Mouse (Mus musculus) erythroblast, embryonic 14.5 days (primary cell): ENCODE data around the gene Gm28048. TPM values are rescaled to one million over a fixed set of nuclear protein-coding genes. Genes with fewer than 3 reads are reported as not detected.

Experiments
- H3K27me3 ChIP-seq: 2 replicates; pipeline ENCODE4 v1.6.1; 2012; ENCODE audit warnings: inconsistent platforms; ENCODE audit not compliant: control insufficient read depth
- H3K36me3 ChIP-seq: 2 replicates; pipeline ENCODE4 v1.6.1; 2012; ENCODE audit warnings: mild to moderate bottlenecking, inconsistent platforms; ENCODE audit not compliant: control insufficient read depth
- H3K4me1 ChIP-seq: 2 replicates; pipeline ENCODE4 v1.6.1; 2012; ENCODE audit warnings: inconsistent platforms; ENCODE audit not compliant: control insufficient read depth
- H3K4me3 ChIP-seq: replicated peaks from 2 replicates; pipeline ENCODE3; 2012; ENCODE audit warnings: moderate library complexity, mild to moderate bottlenecking, inconsistent platforms
- H3K9me3 ChIP-seq: 2 replicates; pipeline ENCODE4 v1.6.1; 2012; ENCODE audit warnings: low read length, inconsistent platforms, mixed read lengths; ENCODE audit not compliant: control insufficient read depth
- GATA1 ChIP-seq: IDR thresholded peaks from 2 replicates; pipeline ENCODE4 v1.6.1; 2012; ENCODE audit warnings: low read length, inconsistent platforms, mixed read lengths
- TAL1 ChIP-seq: IDR thresholded peaks from 3 replicates; pipeline ENCODE4 v1.6.1; 2012; ENCODE audit warnings: low read length, inconsistent platforms, mixed read lengths
- polyA plus RNA-seq: library from polyadenylated mRNA; stranded (reverse); fragments of >175 nt; gene quantifications from 2 replicates; pipeline ENCODE4 v1.2.3, GENCODE M21; 2012

The Gm28048 gene
- polyA plus RNA-seq, 1 experiment, result not detected

DNA sequence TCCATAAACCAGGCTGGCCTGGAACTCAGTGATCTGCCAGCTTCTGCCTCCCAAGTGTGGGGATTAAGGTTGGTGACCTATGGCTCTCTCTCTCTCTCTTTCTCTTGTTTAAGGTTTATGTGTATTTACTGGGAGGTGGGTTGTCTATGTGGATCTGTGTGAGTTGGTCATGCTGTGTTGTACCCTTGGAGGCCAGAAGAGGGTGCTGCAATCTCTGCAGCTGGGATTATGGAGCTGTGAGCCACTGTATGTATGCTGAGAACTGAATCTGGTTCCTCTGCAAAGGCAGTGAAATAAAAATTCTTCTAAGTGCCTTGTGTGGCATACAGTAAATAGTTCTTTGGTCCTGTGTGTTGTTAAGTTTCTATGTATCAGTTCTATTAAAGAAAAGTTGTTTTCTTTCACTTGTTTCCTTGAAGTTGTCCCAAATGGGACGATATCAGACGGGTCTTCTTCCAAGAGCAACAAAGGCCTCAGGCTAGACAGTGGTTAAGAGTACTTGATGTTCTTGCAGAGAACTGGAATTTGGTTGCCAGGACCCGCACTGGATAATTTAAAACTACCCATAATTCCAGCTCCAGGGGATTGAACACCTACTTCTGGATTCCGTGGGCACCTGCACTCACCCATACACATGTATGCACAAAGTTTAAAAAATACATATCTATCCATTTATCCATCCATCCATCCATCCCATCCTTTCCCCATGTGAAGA lies 31.8 kb upstream of the Gm28048 start:
- H3K9me3 ChIP-seq, result peaks cover 3% of the 10 kb centered on the region; the same call in 1 of the 2 replicates
- TF ChIP-seq GATA1 (no peak), TAL1 (no peak)
- peaks cover 5% of the 10 kb centered on the region for H3K4me1 ChIP-seq
- H3K36me3 ChIP-seq, result no peaks in the 10 kb centered on the region
- no peak overlapping the region for H3K4me3 ChIP-seq
- H3K27me3 ChIP-seq, result no peaks in the 10 kb centered on the region

DNA sequence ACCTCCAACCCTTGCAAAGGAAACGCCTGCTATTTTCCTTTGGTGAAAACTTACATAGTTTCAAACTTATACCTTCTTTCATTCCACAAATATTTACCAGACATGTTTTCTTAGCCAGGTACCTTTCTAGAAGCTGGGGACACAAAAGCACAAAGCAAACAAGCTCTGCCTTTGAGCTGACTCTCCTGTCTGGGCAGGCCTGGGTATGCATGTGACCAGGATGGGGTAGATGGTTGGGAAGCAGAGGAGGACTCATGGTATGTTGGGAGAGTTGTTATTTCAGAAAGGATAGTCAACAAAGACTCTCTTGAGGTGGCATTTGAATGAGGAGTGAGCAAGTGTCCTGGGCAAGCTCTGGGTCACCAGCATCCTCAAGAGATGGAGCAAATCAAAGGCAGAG lies 31.2 kb upstream of the Gm28048 start:
- no peaks in the 10 kb centered on the region for H3K27me3 ChIP-seq
- H3K4me3 ChIP-seq, result no peak overlapping the region
- TF ChIP-seq TAL1 (no peak), GATA1 (no peak)
- H3K4me1 ChIP-seq, result peaks cover 8% of the 10 kb centered on the region
- no peaks in the 10 kb centered on the region for H3K36me3 ChIP-seq
- no peaks in the 10 kb centered on the region for H3K9me3 ChIP-seq

DNA sequence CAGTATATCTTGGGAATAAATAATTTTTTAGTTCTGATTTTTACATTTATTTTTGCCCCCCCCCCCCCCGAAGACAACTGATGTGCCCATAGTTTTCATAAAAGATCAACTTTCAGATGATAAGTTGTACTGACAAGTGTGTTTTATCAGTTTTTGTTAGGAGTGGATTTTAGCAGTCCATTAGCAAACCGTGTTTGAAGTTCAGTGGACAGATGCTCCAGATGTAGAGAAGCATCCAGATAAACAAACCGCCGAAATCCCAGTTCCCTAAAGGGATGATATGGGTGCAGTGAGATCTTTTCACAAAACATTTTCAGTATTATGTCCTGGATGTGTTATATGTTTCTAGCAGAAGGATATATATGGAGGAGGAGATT lies 26.9 kb upstream of the Gm28048 start:
- Histone ChIP-seq H3K4me1 (peaks cover 23% of the 10 kb centered on the region), H3K27me3 (no peaks in the 10 kb centered on the region), H3K4me3 (peak overlapping the region; percentile 81), H3K9me3 (no peaks in the 10 kb centered on the region), H3K36me3 (peaks cover 28% of the 10 kb centered on the region)
- TF ChIP-seq GATA1 (no peak), TAL1 (no peak)

GRCm38 (mm10) chr11:23008181-23008823 lies 26.4 kb upstream of the Gm28048 start:
- H3K4me1 ChIP-seq, result peaks cover 23% of the 10 kb centered on the region
- H3K9me3 ChIP-seq, result no peaks in the 10 kb centered on the region
- peak overlapping the region; percentile 81 for H3K4me3 ChIP-seq
- peaks cover 33% of the 10 kb centered on the region for H3K36me3 ChIP-seq
- TF ChIP-seq GATA1 (no peak), TAL1 (no peak)
- no peaks in the 10 kb centered on the region for H3K27me3 ChIP-seq

- peaks cover 23% of the 10 kb centered on the region for H3K4me1 ChIP-seq
- H3K27me3 ChIP-seq, result no peaks in the 10 kb centered on the region
- peak within 1 kb of the TSS; percentile 81 for H3K4me3 ChIP-seq
- TF ChIP-seq TAL1 (no peak), GATA1 (no peak)
- no peaks in the 10 kb centered on the region for H3K9me3 ChIP-seq
- H3K36me3 ChIP-seq, result peaks cover 39% of the 10 kb centered on the region
These were observed 25.7 kb upstream of the Gm28048 start, which contains the start of gene Fam161a for GRCm38 (mm10) chr11:23007481-23008180. Gene Fam161a, plus strand, starts transcription at chr11:23007531.

- H3K9me3 ChIP-seq, result no peaks in the 10 kb centered on the region
These were observed 25.2 kb upstream of the Gm28048 start for GRCm38 (mm10) chr11:23007166-23007480.

DNA sequence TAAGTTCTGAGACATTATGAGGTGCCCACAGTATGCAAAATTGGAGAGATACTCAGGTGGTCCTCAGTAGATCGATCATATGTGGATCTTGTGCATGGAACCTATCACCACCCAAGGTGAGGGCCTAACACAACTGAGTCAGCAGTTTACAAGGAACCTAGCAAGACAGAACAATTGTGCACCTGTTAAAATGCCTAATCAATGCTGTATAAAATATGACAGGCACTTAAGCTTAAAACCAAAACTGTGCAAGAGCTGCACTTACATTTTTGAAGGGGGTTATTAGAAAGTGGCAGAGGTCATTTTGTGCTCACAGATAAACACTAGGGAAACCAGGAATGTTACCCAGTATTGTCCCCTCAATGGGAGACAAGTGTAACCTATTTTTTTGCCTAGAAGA lies 23.4 kb upstream of the Gm28048 start:
- peaks cover 63% of the 10 kb centered on the region for H3K36me3 ChIP-seq

More at GRCm38 (mm10) chr11:23007166-23007480, 25.2 kb upstream of the Gm28048 start:
- TF ChIP-seq TAL1 (no peak), GATA1 (no peak)
- Histone ChIP-seq H3K4me1 (peaks cover 23% of the 10 kb centered on the region), H3K4me3 (peak overlapping the region; percentile 81), H3K27me3 (no peaks in the 10 kb centered on the region), H3K36me3 (peaks cover 45% of the 10 kb centered on the region)

GRCm38 (mm10) chr11:22998308-22998707 lies 16.4 kb upstream of the Gm28048 start:
- Histone ChIP-seq H3K9me3 (no peaks in the 10 kb centered on the region), H3K4me3 (peak overlapping the region; percentile 5), H3K36me3 (peaks cover 99% of the 10 kb centered on the region), H3K4me1 (peaks cover 38% of the 10 kb centered on the region), H3K27me3 (no peaks in the 10 kb centered on the region)
- TF ChIP-seq GATA1, result peak; percentile 69
- TF ChIP-seq TAL1, result peak; percentile 43; the same call in 2 of the 3 replicates

More for the DNA sequence above, 23.4 kb upstream of the Gm28048 start:
- no peak for TF ChIP-seq GATA1
- TF ChIP-seq TAL1, result no peak
- no peaks in the 10 kb centered on the region for H3K9me3 ChIP-seq
- no peak overlapping the region for H3K4me3 ChIP-seq
- no peaks in the 10 kb centered on the region for H3K27me3 ChIP-seq
- peaks cover 25% of the 10 kb centered on the region for H3K4me1 ChIP-seq

GRCm38 (mm10) chr11:22995461-22995860 lies 13.6 kb upstream of the Gm28048 start:
- Histone ChIP-seq H3K4me3 (no peak overlapping the region), H3K4me1 (peaks cover 53% of the 10 kb centered on the region), H3K9me3 (no peaks in the 10 kb centered on the region), H3K27me3 (no peaks in the 10 kb centered on the region), H3K36me3 (peaks cover 84% of the 10 kb centered on the region)
- TF ChIP-seq GATA1 (no peak), TAL1 (no peak)
